Mouse (Mus musculus) central nervous system, embryonic 11.5 days (tissue): ENCODE data around the gene Teddm3. TPM values are rescaled to one million over a fixed set of nuclear protein-coding genes. Genes with fewer than 3 reads are reported as not detected.

Experiments used
- polyA plus RNA-seq: library from polyadenylated mRNA; depleted of rRNA; stranded (reverse); fragments of >200 nt; gene quantifications from 2 replicates; pipeline ENCODE4 v1.2.3, GENCODE M21; 2012; rRNA removed

Gene Teddm3
- polyA plus RNA-seq: not detected in 2 replicates

GRCm38 (mm10) chr16:21153900-21154299, at the start of gene Teddm3:
Teddm3 (minus strand) TSS chr16:21154000.

Other genes with a start within 250 kb of the Teddm3 start
- gene Ephb3, start 50.8 kb upstream of the Teddm3 start, polyA plus RNA-seq: 20.4 and 33.5 TPM in 2 replicates